Comparison of ENCODE assay signal across 9 mouse cellular contexts in genomic region chr9:122248168-122248567, GRCm38 (mm10). TPM values are rescaled to one million over a fixed set of nuclear protein-coding genes. Genes with fewer than 3 reads are reported as not detected.
DNase-seq lines count a peak whose midpoint lies in the region; ATAC-seq and TF ChIP-seq lines count a peak whose summit lies in the region.
"Had no signal": no experiment of that assay in that cellular context is flagged by ENCODE, and none has a peak within 500 bp of the region (broad histone marks: within the 10 kb centered on the region; RNA-seq: fewer than 3 reads in every experiment).

No protein-coding gene starts in this region.

- no peak overlapping the region for H3K9ac ChIP-seq in forebrain, postnatal 0 days
- no peak overlapping the region for H3K9ac ChIP-seq in stomach, postnatal 0 days (ENCODE audit: low read length)

- intact Hi-C loops in gastrocnemius, postnatal 36 days (cut with DNase I) = no loop called here

- ATAC-seq in forebrain, postnatal 0 days = peak; percentile 66
- no peak for ATAC-seq in stomach, postnatal 0 days (ENCODE audit: low FRiP score, low TSS enrichment)

- H3K9me3 ChIP-seq in forebrain, postnatal 0 days (ENCODE audit: low read length) = no peaks in the 10 kb centered on the region
- no peaks in the 10 kb centered on the region for H3K9me3 ChIP-seq in midbrain, embryonic 10.5 days (replicated peaks)
- H3K9me3 ChIP-seq in stomach, postnatal 0 days (ENCODE audit: control insufficient read depth, low read length) = no peaks in the 10 kb centered on the region

- H3K27me3 ChIP-seq in forebrain, postnatal 0 days (ENCODE audit: insufficient read depth, low read length) = no peaks in the 10 kb centered on the region
- H3K27me3 ChIP-seq in midbrain, embryonic 10.5 days (ENCODE audit: low read depth, poor library complexity, severe bottlenecking) = no peaks in the 10 kb centered on the region
- no peaks in the 10 kb centered on the region for H3K27me3 ChIP-seq in stomach, postnatal 0 days (ENCODE audit: control insufficient read depth, insufficient read depth, low read length)

- peaks cover 22% of the 10 kb centered on the region for H3K36me3 ChIP-seq in forebrain, postnatal 0 days (ENCODE audit: insufficient read depth)
- H3K36me3 ChIP-seq in midbrain, embryonic 10.5 days = peaks cover 31% of the 10 kb centered on the region
- peaks cover 3% of the 10 kb centered on the region; the same call in 1 of the 2 replicates for H3K36me3 ChIP-seq in stomach, postnatal 0 days (ENCODE audit: control insufficient read depth, insufficient read depth, low read length)

- no peak overlapping the region for H3K4me2 ChIP-seq in forebrain, postnatal 0 days (ENCODE audit: low read depth)
- H3K4me2 ChIP-seq in stomach, postnatal 0 days (replicated peaks; ENCODE audit: low read depth) = no peak overlapping the region

- DNase-seq in gastrocnemius, postnatal 10 days = peak; percentile 30
- DNase-seq in gastrocnemius, postnatal 36 days = no peak
- peak; percentile 61 for DNase-seq in 416B (ENCODE audit: low read depth)
- peak; percentile 75 for DNase-seq in brain, embryonic 14.5 days (ENCODE audit: low read depth)
- DNase-seq in forebrain, postnatal 0 days = peak; percentile 63
- DNase-seq in kidney, postnatal 10 days = peak; percentile 69
- DNase-seq in midbrain, embryonic 10.5 days (ENCODE audit: low spot score) = peak; percentile 41
- DNase-seq in stomach, postnatal 0 days (ENCODE audit: low spot score) = peak; percentile 51

- no peak overlapping the region for H3K27ac ChIP-seq in forebrain, postnatal 0 days (ENCODE audit: low read depth, low read length)
- H3K27ac ChIP-seq in midbrain, embryonic 10.5 days (replicated peaks) = no peak overlapping the region
- no peak overlapping the region for H3K27ac ChIP-seq in stomach, postnatal 0 days (replicated peaks)

- no peak overlapping the region for H3K4me3 ChIP-seq in forebrain, postnatal 0 days (ENCODE audit: low read depth, low read length)
- H3K4me3 ChIP-seq in midbrain, embryonic 10.5 days = no peak overlapping the region
- no peak overlapping the region for H3K4me3 ChIP-seq in stomach, postnatal 0 days (ENCODE audit: low read depth, low read length)
- H3K4me3 ChIP-seq: myocyte had no signal

- TF ChIP-seq EP300 in stomach, postnatal 0 days (optimal IDR thresholded peaks at IDR 0.05) = no peak

- TF ChIP-seq POLR2A in brain, embryonic 14.5 days (IDR thresholded peaks at IDR 0.05; ENCODE audit: borderline replicate concordance, extremely low read depth, insufficient read depth, insufficient read length, poor library complexity, severe bottlenecking) = no peak

- peak; percentile 66 for TF ChIP-seq CTCF in brain, embryonic 14.5 days (IDR thresholded peaks at IDR 0.05; ENCODE audit: borderline replicate concordance, extremely low read depth, insufficient read depth, insufficient read length)
- TF ChIP-seq CTCF in forebrain, postnatal 0 days (IDR thresholded peaks at IDR 0.05; ENCODE audit: low read depth) = peak; percentile 77
- peak; percentile 84 for TF ChIP-seq CTCF in stomach, postnatal 0 days (IDR thresholded peaks at IDR 0.05; ENCODE audit: low read depth)

- H3K4me1 ChIP-seq in forebrain, postnatal 0 days (ENCODE audit: insufficient read depth) = no peaks in the 10 kb centered on the region
- H3K4me1 ChIP-seq in midbrain, embryonic 10.5 days = peaks cover 9% of the 10 kb centered on the region; the same call in 1 of the 2 replicates
- no peaks in the 10 kb centered on the region for H3K4me1 ChIP-seq in stomach, postnatal 0 days (replicated peaks; ENCODE audit: control insufficient read depth, insufficient read depth)

- 36% methylated on average over 8 of the region's 8 CpGs for WGBS in forebrain, postnatal 0 days
- WGBS in midbrain, embryonic 10.5 days = 39% methylated on average over 8 of the region's 8 CpGs
- WGBS in stomach, postnatal 0 days = 49% methylated on average over 8 of the region's 8 CpGs

RNA-seq across cellular contexts. Expression of gene Ano10, which starts 46.1 kb away (rescaled TPM):
- 10 to 100 TPM; 47.5 to 48.6 TPM for total RNA-seq in gastrocnemius, postnatal 10 days (2021)
- total RNA-seq in gastrocnemius, postnatal 36 days (2021) = 10 to 100 TPM; 43.7 to 44.0 TPM
- polyA plus RNA-seq in brain, embryonic 14.5 days (2012; rRNA removed) = 39.4 and 41.6 TPM in 2 replicates
- 24.7 and 35.3 TPM in 2 replicates for total RNA-seq in forebrain, postnatal 0 days (2014; rRNA removed)
- polyA plus RNA-seq in forebrain, postnatal 0 days (2015; fragmentation: Nextera tagmentation; extraction: Ambion mirVana) = 26.3 and 32.0 TPM in 2 replicates
- 33.9 and 42.0 TPM in 2 replicates for polyA plus RNA-seq in midbrain, embryonic 10.5 days (2016; fragmentation: Nextera tagmentation; extraction: Ambion mirVana)
- 30.8 and 33.0 TPM in 2 replicates for polyA plus RNA-seq in stomach, postnatal 0 days (2015; fragmentation: Nextera tagmentation; extraction: Ambion mirVana)

Comparison
In these comparisons a context has a peak if more than half of its experiments do, and no peak if none do; other contexts are left out.
1. DNase-seq: peak in gastrocnemius, postnatal 10 days (single experiment), 416B (single experiment), brain, embryonic 14.5 days (single experiment), forebrain, postnatal 0 days (single experiment), kidney, postnatal 10 days (single experiment), midbrain, embryonic 10.5 days (single experiment) and stomach, postnatal 0 days (single experiment); none in gastrocnemius, postnatal 36 days (0 of 2).
2. Peak in every context shown above with its lines, with median percentiles within 50 percentile points of each other: CTCF ChIP-seq.